Mouse (Mus musculus): ENCODE data around the gene Ddx60. TPM values are rescaled to one million over a fixed set of nuclear protein-coding genes. Genes with fewer than 3 reads are reported as not detected.

The Ddx60 gene
- 2.8 and 3.2 TPM in 2 replicates for polyA plus RNA-seq (2015; fragmentation: Nextera tagmentation; extraction: Ambion mirVana)

GRCm38 (mm10) chr8:61927777-61928494, at the start of gene Ddx60:
Ddx60 (plus strand) TSS chr8:61928087.

GRCm38 (mm10) chr8:61902521-61902920, 25.4 kb upstream of the Ddx60 start, which contains the start of gene Palld:
Palld (minus strand) TSS chr8:61902690.

Other genes with a start within 250 kb of the Ddx60 start
- 55.2 and 57.7 TPM in 2 replicates for gene Palld, start 25.4 kb upstream of the Ddx60 start, polyA plus RNA-seq (2015; fragmentation: Nextera tagmentation; extraction: Ambion mirVana)
- gene Anxa10, start 195.1 kb downstream of the Ddx60 start, polyA plus RNA-seq (2015; fragmentation: Nextera tagmentation; extraction: Ambion mirVana), result not detected in 2 replicates

Measured in skeletal muscle tissue, postnatal 0 days (tissue).